ENCODE assay signal across 33 mouse cellular contexts in genomic region chr2:15181000-15181399, GRCm38 (mm10).
"Had no signal": no experiment of that assay in that cellular context is flagged by ENCODE, and none has a peak within 500 bp of the region (broad histone marks: within the 10 kb centered on the region; RNA-seq: fewer than 3 reads in every experiment).

No protein-coding gene starts in this region.

- H3K36me3 ChIP-seq: limb, embryonic 10.5 days; limb, embryonic 12.5 days; limb, embryonic 13.5 days; limb, embryonic 15.5 days; liver, embryonic 12.5 days; liver, embryonic 13.5 days; liver, embryonic 15.5 days; lung, embryonic 15.5 days; midbrain, embryonic 10.5 days; midbrain, embryonic 12.5 days; midbrain, embryonic 13.5 days; midbrain, embryonic 15.5 days; neural tube, embryonic 12.5 days; neural tube, embryonic 13.5 days had no signal

- H3K4me3 ChIP-seq: limb, embryonic 10.5 days; limb, embryonic 12.5 days; limb, embryonic 13.5 days; limb, embryonic 15.5 days; liver, embryonic 12.5 days; liver, embryonic 13.5 days; liver, embryonic 15.5 days; lung, embryonic 15.5 days; megakaryocyte, embryonic 14.5 days; midbrain, embryonic 10.5 days; midbrain, embryonic 12.5 days; midbrain, embryonic 13.5 days; midbrain, embryonic 15.5 days; myocyte; neural tube, embryonic 12.5 days; neural tube, embryonic 13.5 days had no signal

- H3K27ac ChIP-seq: limb, embryonic 10.5 days; limb, embryonic 12.5 days; limb, embryonic 13.5 days; limb, embryonic 15.5 days; liver, embryonic 12.5 days; liver, embryonic 13.5 days; liver, embryonic 14.5 days; liver, embryonic 15.5 days; lung, embryonic 15.5 days; macrophage; midbrain, embryonic 10.5 days; midbrain, embryonic 12.5 days; midbrain, embryonic 13.5 days; midbrain, embryonic 15.5 days; neural tube, embryonic 12.5 days; neural tube, embryonic 13.5 days had no signal

- DNase-seq: left cerebral cortex, postnatal 4 days; liver; liver, embryonic 13.5 days; liver, postnatal 0 days; lung, adult 18-20 months; lung, adult 2 months; lung, embryonic 14.5 days; lung, postnatal 10 days; lung, postnatal 14 days; lung, postnatal 36 days; lung, postnatal 4 days; midbrain, embryonic 14.5 days had no signal

- H3K4me2 ChIP-seq: limb, embryonic 12.5 days; limb, embryonic 13.5 days; limb, embryonic 15.5 days; liver, embryonic 11.5 days; liver, embryonic 12.5 days; liver, embryonic 13.5 days; liver, embryonic 15.5 days; lung, embryonic 14.5 days; lung, embryonic 15.5 days; midbrain, embryonic 11.5 days; midbrain, embryonic 12.5 days; midbrain, embryonic 13.5 days; midbrain, embryonic 15.5 days; neural tube, embryonic 12.5 days; neural tube, embryonic 13.5 days had no signal

- H3K4me1 ChIP-seq: limb, embryonic 10.5 days; limb, embryonic 12.5 days; limb, embryonic 13.5 days; limb, embryonic 15.5 days; liver, embryonic 12.5 days; liver, embryonic 13.5 days; liver, embryonic 15.5 days; lung, embryonic 15.5 days; megakaryocyte, embryonic 14.5 days; midbrain, embryonic 10.5 days; midbrain, embryonic 12.5 days; midbrain, embryonic 13.5 days; midbrain, embryonic 15.5 days; neural tube, embryonic 12.5 days; neural tube, embryonic 13.5 days had no signal

- H3K9me3 ChIP-seq: limb, embryonic 10.5 days; limb, embryonic 12.5 days; limb, embryonic 13.5 days; limb, embryonic 15.5 days; liver, embryonic 12.5 days; liver, embryonic 13.5 days; liver, embryonic 15.5 days; lung, embryonic 15.5 days; megakaryocyte, embryonic 14.5 days; midbrain, embryonic 10.5 days; midbrain, embryonic 12.5 days; midbrain, embryonic 13.5 days; midbrain, embryonic 15.5 days; neural tube, embryonic 12.5 days; neural tube, embryonic 13.5 days had no signal

- H3K9ac ChIP-seq: limb, embryonic 12.5 days; limb, embryonic 13.5 days; limb, embryonic 15.5 days; liver, embryonic 12.5 days; liver, embryonic 13.5 days; liver, embryonic 14.5 days; liver, embryonic 15.5 days; liver, postnatal 0 days; lung, embryonic 14.5 days; lung, embryonic 15.5 days; midbrain, embryonic 12.5 days; midbrain, embryonic 13.5 days; midbrain, embryonic 15.5 days; neural tube, embryonic 12.5 days; neural tube, embryonic 13.5 days had no signal

- H3K27me3 ChIP-seq: limb, embryonic 12.5 days; limb, embryonic 13.5 days; limb, embryonic 15.5 days; liver, embryonic 12.5 days; liver, embryonic 13.5 days; liver, embryonic 15.5 days; lung, embryonic 15.5 days; megakaryocyte, embryonic 14.5 days; midbrain, embryonic 12.5 days; midbrain, embryonic 13.5 days; midbrain, embryonic 15.5 days; neural tube, embryonic 12.5 days; neural tube, embryonic 13.5 days had no signal

- ATAC-seq: liver, embryonic 12.5 days; liver, postnatal 0 days; lung, postnatal 0 days; midbrain, embryonic 13.5 days; midbrain, embryonic 15.5 days; midbrain, embryonic 16.5 days had no signal
